Mouse (Mus musculus) adrenal gland, postnatal 14 days (tissue): ENCODE measurements around the gene Cry2. TPM values are rescaled to one million over a fixed set of nuclear protein-coding genes. Genes with fewer than 3 reads are reported as not detected.

Experiments used
- DNase-seq: peaks from one replicate; pipeline ENCODE4 v3.0.0; 2021; ENCODE audit warnings: mixed read lengths
- total RNA-seq: library from RNA; stranded (reverse); gene quantifications from 2 replicates; pipeline ENCODE4 v1.2.3, GENCODE M21; 2021

Gene Cry2
- total RNA-seq, 1 experiment from 2014 or later, result 37.3 TPM

DNA sequence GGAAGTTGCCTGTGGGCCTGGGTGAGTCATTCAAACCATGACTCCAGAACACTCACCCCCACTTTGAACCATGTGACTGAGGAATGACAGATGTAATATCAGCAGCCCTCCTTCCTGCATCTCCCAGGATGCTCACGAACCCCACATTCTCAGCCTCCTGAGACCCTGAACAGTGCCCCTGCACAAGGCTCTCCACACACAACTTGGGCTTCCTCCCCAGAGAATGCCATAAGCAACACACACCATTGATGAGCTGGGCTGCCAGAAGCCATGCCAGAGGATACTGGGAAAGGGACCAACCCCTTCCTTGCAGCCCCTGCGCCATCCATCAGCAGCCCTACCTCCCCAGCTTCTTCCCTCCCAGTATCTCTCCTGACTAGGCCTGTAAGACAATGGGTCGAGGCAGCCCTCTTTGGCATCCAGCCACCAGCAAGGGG is 45.7 kb downstream of the Cry2 start:
- DNase-seq, result no peak

DNA sequence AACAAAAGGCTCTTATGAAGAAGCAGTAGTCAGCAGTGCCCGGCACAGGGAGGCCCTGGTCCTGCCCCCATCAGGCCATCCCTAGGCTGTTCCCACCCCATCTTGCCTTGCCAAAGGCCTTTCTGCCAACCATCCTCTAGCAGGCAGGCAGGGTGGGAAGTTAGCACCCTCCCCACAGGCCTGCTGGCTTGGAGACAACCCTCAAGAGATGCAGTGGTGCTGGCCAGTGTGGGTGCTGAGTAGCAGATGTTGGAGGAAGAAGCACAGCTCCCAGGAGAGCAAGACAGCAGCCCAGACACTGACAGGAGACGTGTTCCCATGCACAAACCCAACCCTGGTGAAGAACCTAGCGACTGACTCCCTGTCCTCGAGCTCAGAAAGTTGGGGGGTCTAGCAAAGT is 46.2 kb downstream of the Cry2 start:
- DNase-seq, result no peak

DNA sequence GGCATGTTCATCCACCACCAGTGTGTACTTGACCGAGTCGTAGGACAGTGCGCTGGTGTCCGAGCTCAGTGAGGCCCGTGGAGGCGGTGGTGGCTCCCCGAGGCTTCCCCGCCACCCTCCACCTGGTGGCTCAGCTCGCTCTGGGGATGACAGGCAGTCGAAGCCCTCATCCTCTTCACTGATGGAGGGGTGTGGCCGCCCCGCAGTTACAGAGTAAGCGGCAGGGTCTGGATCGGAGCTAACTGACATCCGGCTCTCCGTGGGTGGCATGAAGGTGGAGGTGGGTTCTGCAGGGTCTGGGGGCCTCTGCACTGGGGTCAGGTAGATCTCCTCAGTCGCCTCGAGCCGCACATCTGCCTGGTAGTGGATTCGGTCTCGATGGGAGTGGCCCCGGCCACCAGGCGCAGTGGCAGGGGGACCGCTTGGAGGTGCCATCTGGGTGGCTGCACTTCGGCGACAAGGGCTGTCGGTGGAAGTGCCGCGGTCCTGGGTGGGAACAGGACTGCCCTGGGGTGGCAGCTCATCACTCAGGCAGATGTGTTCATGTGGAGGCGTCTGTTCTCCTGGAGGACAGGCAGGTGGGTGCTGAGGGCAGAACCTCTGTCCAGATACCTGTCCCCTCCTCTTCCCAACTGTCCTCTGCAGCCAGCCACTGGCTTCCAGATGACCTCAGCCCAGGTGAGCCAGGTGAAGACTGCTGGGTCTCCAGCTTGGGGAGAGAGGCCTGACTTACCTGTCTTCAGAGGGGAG is 46.8 kb downstream of the Cry2 start:
- DNase-seq, result no peak

DNA sequence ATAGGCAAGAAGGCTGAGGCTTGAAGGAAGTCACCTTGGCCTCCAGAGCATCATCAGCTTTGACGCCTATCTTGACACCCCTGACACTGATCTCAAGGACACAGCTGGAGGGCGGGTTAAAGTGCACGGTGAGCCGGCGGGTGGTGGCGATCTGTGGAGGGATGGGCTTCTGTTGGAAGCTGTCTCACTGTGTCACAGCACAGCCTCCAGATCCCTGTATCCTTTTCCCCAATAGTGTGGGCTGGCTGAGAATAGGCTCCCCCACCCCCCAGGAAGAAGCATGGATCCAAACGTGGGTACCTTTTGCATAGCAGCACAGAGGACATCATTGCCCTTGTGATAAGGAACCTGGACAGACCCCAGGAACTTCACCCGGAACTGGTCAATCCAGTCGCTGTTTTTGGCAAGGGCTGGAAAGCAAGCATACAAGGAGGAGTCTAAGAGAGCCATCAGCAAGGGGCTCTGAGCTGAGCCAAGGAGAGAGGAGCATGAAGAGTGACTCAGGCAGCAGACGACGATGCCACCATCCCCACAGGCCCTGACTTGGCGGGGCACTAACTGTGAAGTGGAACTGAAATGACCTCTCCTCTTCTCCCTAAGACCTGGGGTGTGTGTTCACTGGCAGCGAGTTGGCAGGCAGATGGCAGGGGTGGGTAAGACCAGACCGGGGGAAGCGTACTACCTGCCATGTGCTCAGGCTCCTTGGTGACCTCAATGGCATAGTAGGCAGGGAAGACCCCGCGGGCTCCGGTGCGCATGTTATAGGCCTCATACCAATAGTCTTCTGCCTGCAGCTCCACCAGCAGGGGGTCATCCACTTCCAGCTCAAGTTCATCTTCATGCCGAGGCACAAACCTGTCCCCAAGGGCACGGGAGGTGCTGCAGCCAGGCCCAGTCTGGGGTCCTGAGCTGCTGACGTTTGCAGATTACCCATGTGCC is 48.5 kb downstream of the Cry2 start:
- no peak for DNase-seq

DNA sequence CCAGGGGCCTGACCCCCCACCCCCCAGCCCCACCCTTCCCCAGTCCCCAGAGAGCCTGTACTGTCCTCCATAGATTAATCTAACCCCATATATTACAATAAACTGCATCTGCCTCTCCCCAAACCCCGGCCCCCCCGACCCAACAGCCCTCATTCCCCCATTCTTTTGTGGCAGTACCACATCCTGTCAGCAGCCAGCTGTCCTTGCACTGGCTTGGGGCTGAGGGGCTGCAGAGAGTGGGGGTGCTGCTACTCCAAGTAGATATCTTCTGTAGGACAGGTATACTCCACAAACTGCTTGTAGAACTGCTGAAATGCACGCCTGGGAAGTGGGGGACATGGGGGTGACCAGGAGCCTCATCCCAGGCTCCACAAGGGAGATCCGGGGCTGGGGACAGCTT is 49.7 kb downstream of the Cry2 start:
- no peak for DNase-seq

DNA sequence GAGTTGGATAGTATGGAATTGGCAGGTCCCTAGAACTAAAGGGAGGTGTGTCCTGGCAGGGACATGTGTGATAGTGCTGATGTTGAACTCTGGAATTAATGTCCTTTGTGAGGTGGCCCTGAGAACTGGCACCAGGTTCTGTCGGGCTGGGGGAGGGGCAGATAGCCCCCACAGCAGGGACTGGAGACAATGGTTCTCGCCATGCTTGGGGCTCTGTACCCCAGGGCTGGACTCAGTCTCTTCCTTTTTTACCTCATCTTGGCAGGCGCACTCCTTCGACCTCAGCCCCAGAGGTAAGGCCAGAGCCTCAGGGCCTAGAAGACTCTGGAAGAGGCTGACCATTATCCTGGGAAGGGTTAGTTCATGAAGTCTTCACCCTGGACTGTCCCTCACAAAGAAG is 51.1 kb downstream of the Cry2 start:
- DNase-seq, result no peak

DNA sequence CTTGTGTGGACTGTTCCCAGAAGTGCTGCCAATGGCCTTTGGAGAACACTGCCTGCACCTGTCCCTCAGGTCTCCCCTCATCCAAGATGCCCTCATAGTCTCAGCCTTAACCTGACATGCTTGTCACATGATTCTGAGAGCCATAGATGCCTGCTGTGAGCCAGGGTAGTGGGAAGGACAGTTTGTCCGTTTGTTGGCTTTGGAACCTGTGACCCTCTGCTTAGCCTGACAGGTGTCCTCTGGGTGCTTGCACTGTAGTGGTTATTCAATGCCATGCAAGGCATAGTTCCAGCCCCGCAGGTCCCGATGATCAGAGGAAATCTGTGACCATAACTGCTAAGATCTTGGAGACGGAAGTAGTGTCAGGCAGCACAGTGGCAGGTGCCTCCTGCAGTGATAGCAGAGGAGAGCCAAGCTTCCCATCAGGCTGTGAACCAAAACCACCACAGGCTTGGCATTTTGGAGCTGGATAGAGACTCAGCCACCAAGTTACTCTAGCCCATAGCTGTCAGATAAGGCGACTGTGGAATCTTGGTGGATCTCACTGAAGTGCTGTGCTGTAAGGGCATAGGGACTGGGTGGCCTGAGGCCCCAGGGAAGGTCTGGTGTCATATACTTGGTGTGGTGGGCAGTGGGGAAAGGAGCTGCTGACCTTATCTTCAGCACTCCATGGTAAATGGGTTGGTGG is 51.8 kb downstream of the Cry2 start, which contains the start of gene 1700029I15Rik:
Gene 1700029I15Rik, plus strand, starts transcription at position 638 of the 688 bp plus-strand sequence.
- DNase-seq, result no peak

DNA sequence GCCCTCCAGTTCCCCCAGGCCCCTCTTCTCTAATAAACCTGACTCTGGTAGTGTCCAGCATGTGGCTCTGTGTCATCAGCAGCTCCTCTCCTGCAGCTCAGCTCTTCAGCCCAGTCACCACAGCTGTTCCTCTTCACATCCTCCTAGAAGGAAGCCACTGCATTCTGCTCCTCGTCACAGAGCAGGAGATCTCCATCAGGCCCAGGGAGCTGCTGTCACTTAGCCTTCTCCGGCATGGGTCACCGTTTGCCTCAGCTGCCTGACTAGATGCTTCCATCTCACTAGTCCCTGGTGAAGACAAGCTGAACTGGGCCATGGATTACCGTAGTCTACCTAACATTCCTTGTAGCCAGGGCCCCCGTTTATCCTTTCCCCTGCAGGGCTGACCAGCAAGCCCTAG is 52.7 kb downstream of the Cry2 start:
- no peak for DNase-seq

DNA sequence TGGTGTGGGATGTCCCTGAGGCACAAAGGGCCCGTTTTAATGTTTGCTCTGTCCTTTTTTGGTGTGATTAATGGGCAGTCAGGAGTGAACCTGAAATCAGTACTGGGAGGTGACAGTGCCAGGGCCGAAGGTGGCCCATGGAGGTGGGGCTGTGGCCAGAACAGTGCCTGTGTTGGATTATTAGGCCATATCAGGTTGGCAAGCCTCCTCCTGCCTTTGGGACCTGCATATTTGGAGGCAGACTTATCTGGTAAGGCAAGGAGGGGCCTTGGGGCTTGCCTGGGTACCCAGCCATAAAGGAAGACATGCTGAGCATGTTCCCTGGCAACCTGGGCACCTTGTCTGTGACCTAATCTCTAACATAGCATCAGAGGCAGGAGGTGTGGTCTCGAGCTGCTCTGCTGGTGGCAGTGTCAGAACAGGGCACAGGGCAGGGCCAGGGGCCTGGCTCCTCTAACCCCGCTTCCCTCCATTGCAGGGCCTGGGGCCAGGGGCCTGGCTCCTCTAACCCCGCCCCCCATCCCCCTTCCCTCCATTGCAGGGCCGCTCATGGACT is 53.3 kb downstream of the Cry2 start:
- DNase-seq, result no peak

DNA sequence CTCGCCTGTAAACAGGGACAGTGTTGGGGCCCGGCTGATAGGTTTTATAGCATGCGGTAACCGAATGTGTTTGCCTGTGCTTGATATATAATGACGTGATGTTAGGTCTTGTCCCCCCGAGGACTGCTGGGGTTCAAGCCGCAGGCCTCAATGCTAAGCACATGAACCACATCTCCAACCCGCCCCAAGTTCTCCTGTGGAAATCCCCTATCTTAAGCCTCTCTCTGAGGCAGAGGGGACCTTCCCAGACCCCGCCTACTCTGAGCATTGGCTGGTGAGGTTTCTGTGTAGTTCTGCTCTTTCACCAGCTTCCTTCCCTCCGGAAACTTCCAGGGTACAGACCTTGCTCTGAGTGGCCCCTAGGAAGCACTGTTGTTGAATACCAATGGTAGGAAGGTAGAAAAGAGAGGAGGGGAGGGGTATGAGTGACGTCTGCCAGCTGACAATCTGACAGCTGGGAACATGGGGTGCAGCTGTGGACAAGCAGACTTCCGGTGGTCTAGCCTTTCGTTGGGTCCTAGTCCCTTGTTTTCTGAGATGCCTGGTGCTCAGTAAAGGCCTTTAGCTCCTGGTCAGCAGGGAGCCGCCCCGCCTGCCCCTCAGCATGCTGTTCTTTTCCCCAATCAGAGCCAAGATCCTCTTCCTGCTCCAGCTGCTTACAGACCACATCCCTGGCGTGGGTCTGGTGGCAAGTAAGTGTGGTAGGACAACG is 53.9 kb downstream of the Cry2 start:
- DNase-seq, result no peak

DNA sequence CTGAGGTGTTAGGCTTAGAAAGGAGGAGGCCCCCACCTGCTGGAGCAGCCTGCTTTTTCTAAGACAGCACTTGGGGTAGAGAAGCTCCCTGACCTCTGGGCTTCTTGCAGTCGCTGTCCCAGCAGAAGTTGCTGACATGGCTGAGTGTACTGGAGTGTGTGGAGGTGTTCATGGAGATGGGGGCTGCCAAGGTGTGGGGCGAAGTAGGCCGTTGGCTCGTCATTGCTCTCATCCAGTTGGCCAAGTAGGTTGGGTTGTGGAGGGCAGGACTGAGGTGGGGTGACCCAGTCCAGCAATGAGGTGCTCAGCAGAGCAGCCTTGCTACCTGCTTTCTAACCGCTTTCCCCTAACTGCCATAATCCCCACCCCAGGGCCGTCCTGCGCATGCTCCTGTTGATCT is 56.5 kb downstream of the Cry2 start:
- DNase-seq, result no peak

DNA sequence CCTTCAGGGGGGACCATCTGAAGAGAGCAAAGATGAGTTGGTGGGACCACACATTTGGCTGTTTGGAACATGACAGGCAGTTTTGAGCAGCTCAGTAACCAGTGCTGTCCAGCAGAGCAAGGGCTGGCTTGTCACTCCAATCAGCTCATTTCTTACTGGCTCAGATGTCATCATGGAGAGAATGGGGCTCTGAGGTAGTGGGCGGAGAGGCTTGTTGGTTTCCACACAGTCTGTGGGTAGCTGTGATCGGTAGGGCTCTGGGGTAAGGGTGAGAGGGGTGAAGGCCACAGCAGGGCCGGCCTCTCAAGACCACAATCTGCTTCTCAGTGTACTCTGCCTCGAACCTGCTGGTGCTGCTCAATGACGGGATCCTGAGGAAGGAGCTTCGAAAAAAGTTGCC is 57.5 kb downstream of the Cry2 start:
- peak; percentile 47 for DNase-seq

DNA sequence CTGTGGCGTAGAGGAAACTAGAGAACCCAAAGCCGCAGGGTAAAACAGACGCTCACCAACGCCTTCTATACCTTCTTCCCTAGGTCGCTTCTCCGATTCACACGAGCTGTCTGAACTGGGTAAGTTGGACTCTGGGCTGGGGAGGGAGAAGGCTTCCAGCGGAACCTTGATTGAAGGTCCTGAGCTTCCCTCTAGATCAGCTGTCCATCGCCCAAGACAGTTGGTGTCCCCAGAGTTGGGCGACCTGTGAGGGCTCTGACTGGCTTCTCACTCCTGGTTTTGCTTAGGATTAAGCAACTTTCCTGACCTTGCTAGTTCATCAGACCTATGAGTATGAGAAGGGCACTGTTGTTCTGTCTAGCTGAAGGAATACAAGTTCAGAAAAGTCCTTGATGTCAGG is 58.1 kb downstream of the Cry2 start:
- DNase-seq, result peak; percentile 45

DNA sequence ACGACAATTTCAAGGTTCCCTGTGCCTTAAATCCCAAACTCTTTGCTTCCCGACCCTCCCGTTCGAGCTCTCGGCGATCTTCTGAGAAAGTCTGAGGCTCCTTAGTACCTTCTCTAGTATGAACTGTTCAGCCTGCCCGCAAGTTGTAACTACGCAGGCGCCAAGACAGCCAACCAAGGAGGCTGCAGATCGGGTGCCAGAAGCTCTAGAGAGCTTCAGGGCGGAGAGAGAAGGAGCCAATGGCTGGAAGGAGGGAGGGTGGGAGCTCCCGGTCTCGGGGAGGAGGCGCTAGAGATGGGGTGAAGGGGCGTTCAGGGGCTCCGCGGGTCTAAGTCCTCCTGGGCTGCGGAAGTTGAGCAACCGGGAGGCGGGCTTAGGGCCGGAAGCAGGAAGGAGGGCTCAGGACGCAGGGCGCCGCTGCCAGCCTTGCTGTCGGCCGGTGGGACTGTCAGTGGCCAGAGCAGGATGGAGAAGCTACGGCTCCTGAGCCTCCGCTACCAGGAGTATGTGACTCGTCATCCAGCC is 58.7 kb downstream of the Cry2 start:
- peak; percentile 98 for DNase-seq

DNA sequence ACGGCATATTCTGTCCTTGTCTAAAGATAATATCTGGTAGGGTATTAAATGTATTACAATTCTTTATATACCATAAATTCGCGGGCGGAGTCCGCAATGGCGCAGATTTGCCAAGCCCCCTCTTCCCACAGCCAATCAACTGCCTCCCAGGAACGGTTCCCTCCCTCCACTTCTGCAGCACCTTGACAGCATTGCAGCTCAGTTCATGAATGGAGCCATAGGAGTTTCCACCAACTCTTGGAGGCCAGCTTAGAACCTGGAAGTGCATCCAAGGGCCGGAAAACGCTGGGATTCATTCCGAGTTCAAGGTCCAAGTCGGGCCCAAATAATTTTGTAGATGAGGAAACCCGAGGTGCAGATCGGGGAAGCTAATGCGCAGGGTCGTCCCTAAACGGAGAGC is 59.3 kb downstream of the Cry2 start, which contains the start of the genes Pex16 and Large2:
Gene Pex16, plus strand, starts transcription at position 163 of the 400 bp plus-strand sequence.
Gene Large2, minus strand, starts transcription at position 356 of the 400 bp plus-strand sequence.
- DNase-seq, result peak; percentile 65

DNA sequence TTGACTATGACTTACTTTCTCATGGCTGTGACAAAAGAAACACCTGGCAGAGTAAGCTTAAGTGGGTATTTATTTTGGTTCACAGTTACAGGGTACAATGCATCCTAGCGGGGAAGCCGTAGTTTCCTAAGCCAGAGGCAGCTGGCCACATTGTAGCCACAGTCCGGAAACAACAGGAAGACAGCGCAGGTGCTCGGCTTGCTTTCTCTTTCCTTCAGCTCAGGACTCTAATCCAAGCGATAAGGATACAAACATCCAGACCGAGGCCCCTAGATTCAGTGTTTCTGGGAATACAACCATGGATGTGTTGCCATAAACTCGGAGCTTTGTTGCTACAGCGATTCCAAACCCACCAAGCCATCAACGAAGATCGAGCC is 60.4 kb downstream of the Cry2 start:
- DNase-seq, result no peak

DNA sequence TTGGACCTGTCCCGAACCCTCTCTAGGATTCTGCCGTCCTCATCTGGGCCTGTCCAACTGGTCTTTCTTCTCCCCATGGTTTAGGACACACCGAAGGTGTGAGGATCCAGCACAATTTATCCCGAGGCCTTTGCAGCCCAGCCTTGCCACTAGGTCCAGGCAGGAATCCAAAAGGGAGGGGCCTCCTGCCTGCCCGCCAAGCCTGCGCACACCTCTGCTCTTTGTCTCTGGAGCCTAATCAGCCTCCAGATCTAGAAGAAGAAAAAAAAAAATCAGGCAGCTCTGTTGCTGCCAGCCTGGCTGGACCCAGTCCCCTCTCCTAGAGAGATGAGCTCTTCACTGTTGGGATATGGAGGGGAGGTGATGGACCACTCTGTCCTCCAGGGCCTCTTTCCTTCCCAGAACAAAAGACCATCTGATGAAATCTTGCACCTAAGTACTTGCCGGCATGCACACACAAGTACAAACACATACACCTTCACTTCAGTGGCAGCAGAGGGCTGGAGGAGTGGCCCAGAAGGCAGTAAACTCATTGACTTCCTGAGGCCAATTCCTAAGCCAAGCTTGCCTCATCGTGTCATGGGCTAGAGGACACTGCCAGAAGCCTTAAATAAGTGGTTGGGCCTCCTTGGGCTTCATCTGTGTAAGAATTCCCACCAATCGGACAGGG is 60.9 kb downstream of the Cry2 start:
- peak; percentile 79 for DNase-seq

DNA sequence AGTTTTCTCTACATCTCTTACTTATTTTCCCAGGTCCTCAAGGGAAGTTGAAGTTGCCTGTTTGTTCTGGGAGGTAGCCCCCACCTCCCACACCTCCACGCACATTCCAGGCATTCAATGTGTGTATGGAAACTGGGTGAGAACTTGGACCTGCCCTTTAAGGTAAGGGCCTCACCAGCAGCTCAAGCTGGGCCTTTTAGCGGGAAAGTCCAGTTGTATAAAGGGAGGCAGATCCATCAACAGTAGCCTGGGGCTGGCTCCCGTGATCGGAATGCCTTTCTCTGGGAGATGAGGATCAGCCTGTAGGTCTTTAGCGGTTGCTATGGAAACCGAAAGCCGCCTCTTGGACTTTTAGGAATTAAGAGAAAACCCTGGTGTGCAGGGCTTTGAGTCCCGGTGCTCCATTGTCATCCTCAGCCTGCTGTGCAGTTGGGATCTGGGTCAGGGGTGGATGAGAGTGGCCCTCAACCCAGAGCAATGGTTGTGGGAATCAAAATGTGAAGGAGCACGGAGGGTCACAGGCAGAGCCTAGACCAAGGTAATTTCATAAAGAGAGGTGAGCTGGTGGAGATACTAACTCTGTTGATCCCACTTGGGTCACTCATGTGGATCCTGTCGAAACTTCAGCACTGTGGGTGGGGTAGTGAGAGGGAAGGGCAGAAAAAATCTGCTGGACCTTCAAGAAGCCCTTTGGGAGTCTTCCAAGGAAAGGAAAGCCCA is 61.7 kb downstream of the Cry2 start:
- no peak for DNase-seq

DNA sequence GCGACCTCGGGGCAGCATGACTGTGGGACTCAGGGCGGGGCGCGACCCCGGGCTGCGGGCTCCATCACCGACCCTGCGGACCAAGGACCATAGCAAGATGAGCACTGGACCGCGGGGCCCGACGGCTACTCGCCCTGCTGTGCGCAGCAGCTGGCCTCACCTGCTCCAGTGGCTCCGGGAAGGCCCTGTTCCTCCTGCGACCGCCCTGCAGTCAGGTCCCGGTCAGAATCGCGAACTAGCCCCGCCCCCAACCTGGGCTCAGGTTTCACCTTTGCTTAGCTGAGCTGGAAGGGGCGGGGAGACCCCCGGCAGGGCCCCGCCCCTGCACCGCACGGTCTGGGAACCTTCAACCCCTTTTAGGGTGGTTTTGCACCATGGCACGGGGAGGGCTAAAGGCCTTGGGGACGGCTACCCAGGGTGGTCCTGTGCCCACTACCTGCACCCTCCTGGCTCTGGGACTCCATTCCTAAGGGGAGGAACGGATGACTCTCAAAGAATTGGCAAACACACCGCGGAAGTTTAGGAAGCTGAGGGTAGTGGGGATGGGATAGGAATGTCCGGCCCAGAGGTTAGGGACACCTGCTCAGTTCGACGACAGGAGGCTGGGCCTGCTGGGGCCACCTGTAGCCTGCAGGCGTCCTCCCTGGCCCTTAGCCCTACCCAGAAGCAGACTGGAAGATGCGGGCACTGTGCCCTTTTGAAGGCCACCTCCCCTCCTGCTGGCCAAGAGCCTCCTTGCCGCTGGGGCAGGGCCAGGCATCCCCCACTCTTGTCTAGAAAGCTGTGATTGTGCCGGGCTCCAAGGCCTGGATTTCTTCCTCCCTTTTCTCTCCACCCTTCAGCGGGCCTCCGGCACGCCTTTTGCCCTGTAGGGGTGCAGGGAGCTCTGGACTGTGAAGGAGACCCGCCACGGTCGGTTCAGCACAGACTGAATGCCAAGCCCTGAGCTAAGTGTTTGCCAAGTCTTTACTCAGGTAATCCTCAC is 62.7 kb downstream of the Cry2 start:
- DNase-seq, result peak; percentile 67
